Mouse (Mus musculus) liver, adult 2 months (tissue): Measurements from ENCODE around the gene Kansl1.

Experiments used
- CTCF ChIP-seq: fragments of 200-500 bp; IDR thresholded peaks from 2 replicates; pipeline ENCODE4 v1.5.1; 2011; ENCODE audit warnings: low read depth, low read length, control low read depth
- POLR2A ChIP-seq: fragments of 200-500 bp; IDR thresholded peaks from 2 replicates; pipeline ENCODE4 v1.6.1; 2011; ENCODE audit warnings: low read length, control low read depth; ENCODE audit not compliant: insufficient read depth; ENCODE audit errors: extremely low read depth

- TF ChIP-seq CTCF, result no peak
- no peak for TF ChIP-seq POLR2A
Measured at GRCm38 (mm10) chr11:104334946-104335345, 133.7 kb downstream of the Kansl1 start.
